Mouse (Mus musculus): Measurements from ENCODE around the gene Abcf2.

GRCm38 (mm10) chr5:24595261-24595660 lies 18.0 kb upstream of the Abcf2 start:
- TF ChIP-seq CTCF (IDR thresholded peaks at IDR 0.05; ENCODE audit: borderline replicate concordance, insufficient read depth, low read depth, low read length) = no peak
- TF ChIP-seq POLR2A (IDR thresholded peaks at IDR 0.05; ENCODE audit: borderline replicate concordance, insufficient read depth, low read length) = no peak

All from cerebellum, adult 2 months (tissue).